Mouse (Mus musculus) liver, embryonic 14.5 days (tissue): ENCODE measurements at regions not wholly inside any gene's neighbourhood (a gene's known extent, or its start where the extent isn't known, plus 50 kb on each side); places are given as distances from the start of the nearest gene placed in this dataset.

Source experiments
- ATAC-seq: fragments of 200-750 bp; cut with Nextera tagmentation; 2 replicates; pipeline ENCODE4 v1.8.0; 2017; ENCODE audit warnings: moderate number of reproducible peaks, mild to moderate bottlenecking, moderate library complexity; ENCODE audit not compliant: insufficient read depth
- DNase-seq, 3 experiments: peaks; one replicate each; pipeline ENCODE4 v3.0.0-alpha.2; 2012 to 2013; ENCODE audit warnings: low read depth in 3 of 3, low spot score in 3 of 3
- H3K27ac ChIP-seq: fragments of 300-500 bp; sonication (generic); 2 replicates; pipeline ENCODE4 v1.5.1; 2014; ENCODE audit warnings: moderate library complexity, mild to moderate bottlenecking, control low read depth, inconsistent platforms
- H3K27me3 ChIP-seq: fragments of 300-500 bp; sonication (generic); 2 replicates; pipeline ENCODE4 v1.6.1; 2014; ENCODE audit warnings: mild to moderate bottlenecking, low read length, moderate library complexity; ENCODE audit not compliant: control insufficient read depth, insufficient read depth
- H3K36me3 ChIP-seq: fragments of 300-500 bp; sonication (generic); replicated peaks from 2 replicates; pipeline ENCODE4 v1.6.1; 2014; ENCODE audit warnings: low read depth; ENCODE audit not compliant: control insufficient read depth, insufficient read depth
- H3K4me1 ChIP-seq, 2 experiments: fragments of 200-500 bp in 1 of 2; fragments of 300-500 bp in 1 of 2; sonication (generic) in 1 of 2; replicated peaks; 2 replicates each; pipeline ENCODE4 v1.6.1; 2012 to 2014; ENCODE audit warnings: antibody characterized with exemption in 1 of 2, inconsistent platforms in 1 of 2, low read length in 1 of 2; ENCODE audit not compliant: control insufficient read depth in 2 of 2, insufficient read depth in 2 of 2
- H3K4me2 ChIP-seq: fragments of 300-500 bp; sonication (generic); 2 replicates; pipeline ENCODE4 v1.6.1; 2014; ENCODE audit warnings: low read depth, mild to moderate bottlenecking, control low read depth, moderate library complexity
- H3K4me3 ChIP-seq, 2 experiments: fragments of 200-500 bp in 1 of 2; fragments of 300-500 bp in 1 of 2; sonication (generic) in 1 of 2; 2 replicates each; pipeline ENCODE4 v1.5.1; 2012 to 2014; ENCODE audit warnings: low read depth in 2 of 2, low read length in 2 of 2, mild to moderate bottlenecking in 2 of 2, control low read depth in 1 of 2, inconsistent platforms in 1 of 2, moderate library complexity in 1 of 2; ENCODE audit not compliant: insufficient read depth in 1 of 2
- H3K9ac ChIP-seq: fragments of 300-500 bp; sonication (generic); replicated peaks from 2 replicates; pipeline ENCODE4 v1.6.1; 2014; ENCODE audit warnings: mild to moderate bottlenecking, control low read depth, moderate library complexity
- H3K9me3 ChIP-seq: fragments of 300-500 bp; sonication (generic); 2 replicates; pipeline ENCODE4 v1.6.1; 2016; ENCODE audit warnings: low read length, mixed read lengths; ENCODE audit not compliant: control insufficient read depth
- CTCF ChIP-seq: IDR thresholded peaks from 2 replicates; pipeline ENCODE4 v1.5.1; 2016; ENCODE audit warnings: antibody characterized with exemption, low read depth, control low read depth
- EP300 ChIP-seq: IDR thresholded peaks from 2 replicates; pipeline ENCODE4 v1.6.1; 2016; ENCODE audit warnings: antibody characterized with exemption, low read depth
- WGBS: fragments of 180-500 bp; shearing (Covaris S2); extraction: QIAGEN DNeasy Blood & Tissue Kit; methylation state at CpG from one replicate; pipeline ENCODE4 v1.1.7; 2014; ENCODE audit not compliant: insufficient replicate concordance; 5-methylcytosine and 5-hydroxymethylcytosine counted together

DNA sequence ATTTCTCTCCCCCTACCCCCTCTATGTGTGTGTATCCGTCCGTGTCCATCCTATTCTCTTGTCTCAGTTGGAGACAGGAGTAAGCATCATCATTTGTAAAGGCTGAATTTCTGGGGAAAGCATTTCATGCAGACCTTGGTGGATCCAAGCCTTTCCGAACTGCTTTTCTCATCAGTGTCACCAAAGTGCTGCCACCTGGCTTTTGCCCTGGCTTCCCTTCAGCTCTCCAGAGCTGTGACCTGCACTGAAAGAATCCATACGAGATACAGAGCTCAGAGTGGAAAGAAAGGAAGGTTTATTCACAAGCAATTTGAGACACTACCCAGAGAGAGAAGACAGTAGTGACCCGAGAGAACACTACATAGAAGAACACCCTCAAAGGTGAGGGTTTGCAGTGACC lies 248.1 kb downstream of the Cxcl12 start:
- no peak for ATAC-seq
- H3K27ac ChIP-seq: no peak overlapping the region

DNA sequence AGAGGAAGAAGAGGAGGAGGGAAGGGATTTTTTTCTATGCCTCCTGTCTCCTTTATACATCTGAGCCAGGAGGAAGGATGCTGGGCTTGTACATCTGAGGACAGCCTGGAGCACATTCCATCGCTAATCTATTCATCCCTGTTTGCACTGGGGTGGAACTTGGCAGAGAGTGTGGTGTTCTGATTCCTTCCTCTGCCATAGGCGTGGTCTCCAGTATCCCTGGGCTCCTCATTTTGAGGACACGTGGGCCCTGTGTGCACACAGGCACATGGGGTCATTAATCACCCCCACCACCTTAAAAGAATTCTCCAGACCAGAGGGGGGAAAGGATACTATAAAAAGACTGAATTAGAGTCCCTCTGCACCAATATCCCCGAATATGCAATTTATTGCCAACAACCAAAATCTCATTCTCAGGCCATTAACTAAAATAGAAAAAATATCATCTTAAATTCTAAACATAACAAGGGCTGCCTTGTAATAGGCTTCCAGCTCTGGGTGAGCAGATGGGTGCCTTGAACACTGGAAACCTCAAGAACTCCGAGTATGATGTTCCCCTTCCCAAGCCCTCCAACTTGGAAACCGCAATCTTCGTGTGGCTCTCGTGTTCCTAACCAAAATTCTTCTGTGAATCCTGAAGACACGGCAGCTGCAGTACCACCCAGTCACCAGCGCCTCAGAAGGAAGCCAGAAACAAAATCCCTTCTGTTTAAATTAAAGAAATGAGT lies 254.7 kb downstream of the Cxcl12 start:
- no peak overlapping the region for H3K4me2 ChIP-seq
- DNase-seq (no peak), ATAC-seq (no peak)

More for the DNA sequence above, 248.1 kb downstream of the Cxcl12 start:
- Histone ChIP-seq H3K4me3 (no peak overlapping the region), H3K9ac (no peak overlapping the region), H3K9me3 (no peaks in the 10 kb centered on the region), H3K27me3 (no peaks in the 10 kb centered on the region), H3K36me3 (no peaks in the 10 kb centered on the region), H3K4me1 (no peaks in the 10 kb centered on the region), H3K4me2 (no peak overlapping the region)
- TF ChIP-seq CTCF: no peak
- TF ChIP-seq EP300: no peak
- 52% methylated on average over 5 of the region's 5 CpGs for WGBS
- no peak for DNase-seq

DNA sequence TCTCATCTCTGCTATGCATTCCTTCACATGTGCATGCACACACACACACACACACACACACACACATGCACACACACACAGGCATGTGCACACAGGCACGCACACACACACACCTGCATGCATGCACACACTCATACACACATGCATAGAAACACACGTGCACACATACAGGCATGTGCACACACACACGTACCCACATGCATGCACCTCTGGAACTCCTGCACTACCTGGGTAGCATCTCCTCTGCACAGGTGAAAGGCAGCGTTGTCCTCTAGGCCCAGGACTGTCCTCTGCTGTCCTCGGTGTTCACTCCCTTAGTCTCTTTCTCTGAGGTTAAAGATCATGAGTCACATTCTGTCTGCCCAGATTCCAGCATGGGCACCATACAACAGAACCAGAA lies 258.0 kb downstream of the Cxcl12 start:
- no peaks in the 10 kb centered on the region for H3K27me3 ChIP-seq
- no peak overlapping the region for H3K4me3 ChIP-seq
- no peak overlapping the region for H3K4me2 ChIP-seq
- WGBS: 79% methylated on average over 5 of the region's 5 CpGs
- H3K9ac ChIP-seq: no peak overlapping the region
- no peaks in the 10 kb centered on the region for H3K4me1 ChIP-seq
- H3K27ac ChIP-seq: no peak overlapping the region
- TF ChIP-seq EP300: no peak
- TF ChIP-seq CTCF: no peak
- no peaks in the 10 kb centered on the region for H3K36me3 ChIP-seq
- DNase-seq (no peak), ATAC-seq (no peak)
- H3K9me3 ChIP-seq: no peaks in the 10 kb centered on the region

More for the DNA sequence above, 254.7 kb downstream of the Cxcl12 start:
- Histone ChIP-seq H3K9ac (no peak overlapping the region), H3K4me3 (no peak overlapping the region), H3K9me3 (no peaks in the 10 kb centered on the region), H3K36me3 (no peaks in the 10 kb centered on the region), H3K27me3 (no peaks in the 10 kb centered on the region), H3K27ac (no peak overlapping the region), H3K4me1 (no peaks in the 10 kb centered on the region)
- no peak for TF ChIP-seq CTCF
- TF ChIP-seq EP300: no peak
- 59% methylated on average over 10 of the region's 10 CpGs for WGBS

DNA sequence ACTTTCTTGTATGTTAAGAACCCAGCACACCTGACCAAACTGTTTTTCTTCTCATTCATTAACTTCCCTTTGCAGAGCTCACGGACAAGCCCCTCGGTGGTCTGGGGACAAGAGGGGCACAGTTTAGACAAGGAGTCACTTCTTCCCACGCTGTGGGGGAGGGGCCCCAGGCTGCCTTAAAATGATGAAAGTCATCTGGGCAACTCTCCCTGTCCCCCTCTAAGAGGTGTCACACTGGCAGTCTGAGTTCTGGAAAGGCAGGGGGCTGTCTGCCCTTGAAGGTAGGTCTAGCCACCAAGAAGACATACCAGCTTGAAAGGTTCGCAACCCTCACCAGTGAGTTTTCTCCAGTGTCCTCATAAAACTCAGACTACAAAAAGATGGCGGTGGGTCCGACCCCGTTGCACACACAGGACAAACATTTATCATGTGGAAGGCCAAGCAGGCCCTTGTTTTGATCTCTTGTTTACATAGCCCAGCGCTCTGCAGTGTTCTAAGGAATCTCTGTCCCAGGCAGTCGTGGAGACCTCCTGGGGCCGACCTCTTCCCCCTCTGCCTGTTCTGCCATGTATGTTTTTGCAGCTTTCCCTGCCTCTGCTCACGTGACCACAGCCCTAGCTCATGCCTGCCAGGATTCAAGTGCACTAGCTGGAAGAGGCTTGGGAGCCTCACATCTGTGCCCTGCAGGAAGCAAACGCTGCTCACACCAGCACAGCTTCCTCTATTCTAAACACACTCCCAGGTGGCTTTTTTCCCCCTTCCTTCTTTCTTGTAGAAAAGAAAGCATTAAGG lies 259.2 kb downstream of the Cxcl12 start:
- Histone ChIP-seq H3K27me3 (no peaks in the 10 kb centered on the region), H3K4me2 (no peak overlapping the region), H3K9ac (no peak overlapping the region), H3K9me3 (no peaks in the 10 kb centered on the region), H3K4me1 (no peaks in the 10 kb centered on the region), H3K27ac (no peak overlapping the region), H3K4me3 (no peak overlapping the region), H3K36me3 (no peaks in the 10 kb centered on the region)
- ATAC-seq: no peak
- no peak for TF ChIP-seq CTCF
- TF ChIP-seq EP300: no peak
- no peak for DNase-seq
- 24% methylated on average over 12 of the region's 12 CpGs for WGBS

DNA sequence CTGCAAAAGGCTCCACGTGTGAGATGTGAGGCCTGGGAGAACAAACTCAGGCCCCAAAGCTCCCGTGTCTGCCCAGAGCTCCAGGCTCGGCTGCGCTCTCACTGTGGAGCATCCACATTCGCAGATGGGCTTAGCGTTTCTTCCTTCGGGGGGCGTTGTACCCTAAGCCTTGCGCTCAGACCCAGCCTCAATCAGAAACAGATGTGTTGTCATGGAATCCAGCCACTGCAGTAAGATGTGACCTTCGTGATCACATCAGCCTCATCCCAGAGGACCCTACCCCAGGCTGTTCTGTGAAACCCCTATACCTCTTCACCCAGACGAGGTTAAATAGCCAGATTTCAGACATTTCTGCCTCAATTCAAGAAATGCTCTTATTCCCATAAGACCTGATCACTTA lies 260.1 kb downstream of the Cxcl12 start:
- 62% methylated on average over 11 of the region's 11 CpGs for WGBS
- no peak for DNase-seq

More for the DNA sequence above, 260.1 kb downstream of the Cxcl12 start:
- H3K4me1 ChIP-seq: no peaks in the 10 kb centered on the region
- TF ChIP-seq EP300 (no peak), CTCF (no peak)
- H3K27ac ChIP-seq: no peak overlapping the region
- no peaks in the 10 kb centered on the region for H3K9me3 ChIP-seq
- no peak for ATAC-seq
- H3K4me3 ChIP-seq: no peak overlapping the region
- no peak overlapping the region for H3K4me2 ChIP-seq
- no peaks in the 10 kb centered on the region for H3K36me3 ChIP-seq
- H3K27me3 ChIP-seq: no peaks in the 10 kb centered on the region
- H3K9ac ChIP-seq: no peak overlapping the region
